8 mouse cellular contexts compared by ENCODE assay signal in the genomic region with DNA sequence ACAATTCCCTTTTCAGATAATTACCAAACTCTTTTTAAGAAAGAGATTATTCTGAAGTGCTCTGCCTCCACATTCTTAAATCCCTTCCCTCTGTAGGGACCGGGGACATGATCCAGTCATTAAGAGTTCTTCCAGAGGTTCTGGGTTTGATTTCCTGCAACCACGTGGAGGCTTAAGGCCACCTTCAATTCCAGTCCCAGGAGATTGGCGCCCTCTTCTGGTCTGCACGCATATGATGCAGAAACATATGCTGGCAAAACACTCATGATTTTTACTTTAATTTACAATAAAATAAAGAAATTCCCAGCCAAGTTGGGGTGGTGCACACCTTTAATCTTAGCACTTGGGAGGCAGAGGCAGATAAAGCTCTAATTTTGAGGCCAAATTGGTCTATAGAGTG. TPM values are rescaled to one million over a fixed set of nuclear protein-coding genes. Genes with fewer than 3 reads are reported as not detected.
DNase-seq lines count a peak whose midpoint lies in the region; ATAC-seq lines count a peak whose summit lies in the region.

No protein-coding gene starts in this region.

- no peak overlapping the region for H3K9ac ChIP-seq in kidney, embryonic 14.5 days (ENCODE audit: low read depth, low read length)

- H3K4me1 ChIP-seq in kidney, embryonic 14.5 days (ENCODE audit: control insufficient read depth, insufficient read depth, low read length): no peaks in the 10 kb centered on the region

- no peak overlapping the region for H3K27ac ChIP-seq in kidney, embryonic 14.5 days (ENCODE audit: low read depth, low read length)

- peak; percentile 59 for DNase-seq in kidney, adult 9 months
- DNase-seq in CD8-positive naive resting alpha-beta T cell, adult 2 months (ENCODE audit: low read depth in 2 of 2, low spot score in 2 of 2): peak; percentile 18 to 38
- DNase-seq in T-cell, adult 2 months (ENCODE audit: low spot score): peak; percentile 32
- peak; percentile 47 to 56 for DNase-seq in cerebellum, postnatal 36 days
- DNase-seq in left cerebral cortex, postnatal 14 days (ENCODE audit: low spot score in 2 of 2): peak; percentile 23 to 58
- peak; percentile 74 for DNase-seq in right cerebral cortex, postnatal 14 days

- H3K36me3 ChIP-seq in kidney, embryonic 14.5 days (ENCODE audit: control insufficient read depth, insufficient read depth, low read length): no peaks in the 10 kb centered on the region

- H3K4me3 ChIP-seq in kidney, embryonic 14.5 days (ENCODE audit: low read length): no peak overlapping the region

- H3K27me3 ChIP-seq in kidney, embryonic 14.5 days (ENCODE audit: control insufficient read depth, insufficient read depth, low read length): no peaks in the 10 kb centered on the region

- WGBS in kidney, embryonic 14.5 days: 0% methylated on average over 4 of the region's 4 CpGs

- ATAC-seq in kidney, embryonic 14.5 days (ENCODE audit: low FRiP score, low TSS enrichment): no peak
- no peak for ATAC-seq in inflammation-experienced regulatory T-cells, adult 6 months

- intact Hi-C loops in left cerebral cortex, postnatal 14 days (cut with DNase I): loop anchor here (5.0 kb wide), 1 partner anchor 56 kb away; no protein-coding TSS in a partner anchor

- no peaks in the 10 kb centered on the region for H3K9me3 ChIP-seq in kidney, embryonic 14.5 days (ENCODE audit: control insufficient read depth, low read length)

- no peak overlapping the region for H3K4me2 ChIP-seq in kidney, embryonic 14.5 days (replicated peaks; ENCODE audit: low read depth, low read length)

RNA-seq across cellular contexts. Expression of gene Ubr2, which starts 23.3 kb away (rescaled TPM):
- polyA plus RNA-seq in kidney, embryonic 14.5 days (2014; fragmentation: Nextera tagmentation; extraction: Ambion mirVana): 18.9 and 30.4 TPM in 2 replicates
- total RNA-seq in left cerebral cortex, postnatal 14 days (2021): 10 to 100 TPM; 50.5 to 53.5 TPM
- polyA plus RNA-seq in inflammation-experienced regulatory T-cells, adult 6 months (2017; shearing (Covaris generic)): 10 to 100 TPM; 12.1 to 19.4 (median 13.2) TPM
